Mouse (Mus musculus) C2C12 (cell line): ENCODE measurements around the gene Sertad2.

Source experiments
- CEBPB ChIP-seq: IDR thresholded peaks from one replicate; pipeline ENCODE4 v1.6.1; 2011; ENCODE audit warnings: low read depth, mild to moderate bottlenecking, control low read depth, moderate library complexity
- CTCF ChIP-seq: IDR thresholded peaks from one replicate; pipeline ENCODE4 v1.5.1; 2011; ENCODE audit not compliant: control insufficient read depth, insufficient read depth, insufficient read length
- MAX ChIP-seq: IDR thresholded peaks from one replicate; pipeline ENCODE4 v1.6.1; 2011; ENCODE audit warnings: mild to moderate bottlenecking, control low read depth
- MYOG ChIP-seq: IDR thresholded peaks from one replicate; pipeline ENCODE4 v1.6.1; 2011; ENCODE audit not compliant: control insufficient read depth, insufficient read length; ENCODE audit errors: extremely low read depth

DNA sequence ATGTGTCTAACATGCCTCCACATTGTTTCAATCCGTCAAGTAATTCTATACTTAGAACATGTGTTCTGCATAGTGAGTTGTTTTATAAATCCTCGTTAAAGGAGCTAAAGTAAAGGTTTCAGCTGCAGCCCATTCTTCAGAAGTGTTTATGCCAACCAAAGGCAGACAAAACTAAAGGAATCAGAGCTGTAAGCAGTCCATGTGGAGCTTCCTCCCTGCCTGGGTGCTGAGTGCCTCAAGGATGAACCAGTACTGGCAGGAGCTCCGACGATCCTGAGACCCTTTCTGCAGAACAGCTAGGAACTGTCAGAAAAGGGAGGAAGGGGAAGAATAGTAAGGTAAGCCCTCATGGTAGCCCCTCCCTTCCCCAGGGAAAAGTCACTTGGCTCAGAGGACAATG is 28.3 kb upstream of the Sertad2 start:
- TF ChIP-seq CTCF (no peak), MAX (no peak), CEBPB (no peak), MYOG (no peak)
